ENCODE assay signal across 21 mouse cellular contexts in genomic region chr19:32781305-32782071, GRCm38 (mm10). TPM values are rescaled to one million over a fixed set of nuclear protein-coding genes. Genes with fewer than 3 reads are reported as not detected.
DNase-seq lines count a peak whose midpoint lies in the region; ATAC-seq and TF ChIP-seq lines count a peak whose summit lies in the region.
"Had no signal": no experiment of that assay in that cellular context is flagged by ENCODE, and none has a peak within 500 bp of the region (broad histone marks: within the 10 kb centered on the region; RNA-seq: fewer than 3 reads in every experiment).

No protein-coding gene starts in this region.

- peak; percentile 17 for DNase-seq in lung, embryonic 14.5 days
- DNase-seq in lung, postnatal 14 days = no peak
- peak; percentile 67 for DNase-seq in NIH3T3 (ENCODE audit: low read depth)
- DNase-seq in embryonic facial prominence, embryonic 14.5 days (ENCODE audit: low spot score) = peak; percentile 54
- no peak for DNase-seq in heart, postnatal 10 days
- DNase-seq in forebrain, embryonic 14.5 days (ENCODE audit: low spot score) = no peak
- DNase-seq: adrenal gland, postnatal 10 days; cerebellum, adult 18-20 months; cerebellum, adult 9-11 months; cerebellum, postnatal 36 days; forebrain, postnatal 0 days; gastrocnemius, adult 2 months; gastrocnemius, postnatal 25 days; heart, postnatal 36 days had no signal

- no peak overlapping the region for H3K9ac ChIP-seq in lung, embryonic 14.5 days
- no peak overlapping the region for H3K9ac ChIP-seq in embryonic facial prominence, embryonic 14.5 days (ENCODE audit: low read depth, low read length)
- no peak overlapping the region for H3K9ac ChIP-seq in forebrain, embryonic 14.5 days (ENCODE audit: low read length)
- H3K9ac ChIP-seq: embryonic facial prominence, embryonic 12.5 days; forebrain, embryonic 12.5 days; forebrain, postnatal 0 days; heart, embryonic 12.5 days; hindbrain, embryonic 12.5 days had no signal

- H3K4me2 ChIP-seq in lung, embryonic 14.5 days = no peak overlapping the region
- no peak overlapping the region for H3K4me2 ChIP-seq in embryonic facial prominence, embryonic 14.5 days (ENCODE audit: low read depth, low read length)
- no peak overlapping the region for H3K4me2 ChIP-seq in forebrain, embryonic 14.5 days (ENCODE audit: low read length)
- H3K4me2 ChIP-seq: embryonic facial prominence, embryonic 12.5 days; forebrain, embryonic 12.5 days; heart, embryonic 12.5 days; hindbrain, embryonic 12.5 days had no signal

- no peak for ATAC-seq in lung, embryonic 14.5 days (ENCODE audit: insufficient read depth)
- ATAC-seq in embryonic facial prominence, embryonic 14.5 days (ENCODE audit: low read depth) = no peak
- no peak for ATAC-seq in forebrain, embryonic 14.5 days
- ATAC-seq: forebrain, postnatal 0 days; hindbrain, embryonic 16.5 days; inflammation-experienced regulatory T-cells, adult 6 months had no signal

- H3K9me3 ChIP-seq in lung, embryonic 14.5 days (ENCODE audit: low read depth, low read length) = no peaks in the 10 kb centered on the region
- H3K9me3 ChIP-seq in embryonic facial prominence, embryonic 14.5 days (ENCODE audit: control insufficient read depth, low read length) = no peaks in the 10 kb centered on the region
- H3K9me3 ChIP-seq in forebrain, embryonic 14.5 days (replicated peaks; ENCODE audit: control insufficient read depth, low read length) = no peaks in the 10 kb centered on the region
- H3K9me3 ChIP-seq: embryonic facial prominence, embryonic 12.5 days; forebrain, embryonic 12.5 days; heart, embryonic 12.5 days; hindbrain, embryonic 12.5 days had no signal

- H3K4me1 ChIP-seq in lung, embryonic 14.5 days (ENCODE audit: insufficient read depth) = no peaks in the 10 kb centered on the region
- no peaks in the 10 kb centered on the region for H3K4me1 ChIP-seq in embryonic facial prominence, embryonic 14.5 days (ENCODE audit: control insufficient read depth, insufficient read depth, low read length)
- H3K4me1 ChIP-seq in forebrain, embryonic 14.5 days (ENCODE audit: control insufficient read depth, insufficient read depth, low read length) = peaks cover 2% of the 10 kb centered on the region; the same call in 1 of the 2 replicates
- H3K4me1 ChIP-seq: hindbrain, embryonic 12.5 days had no signal

- no peaks in the 10 kb centered on the region for H3K27me3 ChIP-seq in lung, embryonic 14.5 days (ENCODE audit: insufficient read depth, low read length)
- H3K27me3 ChIP-seq in embryonic facial prominence, embryonic 14.5 days (replicated peaks; ENCODE audit: control insufficient read depth, insufficient read depth, low read length) = no peaks in the 10 kb centered on the region
- no peaks in the 10 kb centered on the region for H3K27me3 ChIP-seq in forebrain, embryonic 14.5 days (replicated peaks; ENCODE audit: control insufficient read depth, insufficient read depth, low read length)
- H3K27me3 ChIP-seq: CH12.LX; embryonic facial prominence, embryonic 12.5 days; forebrain, embryonic 12.5 days; heart, embryonic 12.5 days; hindbrain, embryonic 12.5 days had no signal

- 79% methylated on average over 5 of the region's 5 CpGs for WGBS in lung, embryonic 14.5 days
- 55% methylated on average over 5 of the region's 5 CpGs for WGBS in embryonic facial prominence, embryonic 14.5 days
- WGBS in forebrain, embryonic 14.5 days = 95% methylated on average over 5 of the region's 5 CpGs

- H3K4me3 ChIP-seq in lung, embryonic 14.5 days (ENCODE audit: low read depth, low read length) = no peak overlapping the region
- H3K4me3 ChIP-seq in embryonic facial prominence, embryonic 14.5 days (ENCODE audit: low read depth, low read length) = no peak overlapping the region
- H3K4me3 ChIP-seq in forebrain, embryonic 14.5 days (ENCODE audit: low read depth, low read length) = no peak overlapping the region
- H3K4me3 ChIP-seq: embryonic facial prominence, embryonic 12.5 days; forebrain, embryonic 12.5 days; gastrocnemius, adult 2 months; heart, embryonic 12.5 days; hindbrain, embryonic 12.5 days had no signal

- intact Hi-C loops in heart, postnatal 10 days (cut with DNase I) = no loop called here

- H3K36me3 ChIP-seq in lung, embryonic 14.5 days (ENCODE audit: insufficient read depth) = no peaks in the 10 kb centered on the region
- peaks cover 6% of the 10 kb centered on the region for H3K36me3 ChIP-seq in embryonic facial prominence, embryonic 14.5 days (ENCODE audit: control insufficient read depth, insufficient read depth, low read length)
- H3K36me3 ChIP-seq in forebrain, embryonic 14.5 days (ENCODE audit: control insufficient read depth, insufficient read depth, low read length) = no peaks in the 10 kb centered on the region
- H3K36me3 ChIP-seq: embryonic facial prominence, embryonic 12.5 days; hindbrain, embryonic 12.5 days had no signal

- H3K27ac ChIP-seq in lung, embryonic 14.5 days (ENCODE audit: low read depth) = no peak overlapping the region
- no peak overlapping the region for H3K27ac ChIP-seq in embryonic facial prominence, embryonic 14.5 days (replicated peaks; ENCODE audit: low read depth, low read length)
- no peak overlapping the region for H3K27ac ChIP-seq in forebrain, embryonic 14.5 days (ENCODE audit: low read depth, low read length)
- H3K27ac ChIP-seq: embryonic facial prominence, embryonic 12.5 days; forebrain, embryonic 12.5 days; gastrocnemius, adult 2 months; hindbrain, embryonic 12.5 days had no signal

- no peak for TF ChIP-seq CTCF in lung, embryonic 14.5 days (IDR thresholded peaks at IDR 0.05; ENCODE audit: low read depth)

RNA-seq across cellular contexts. Expression of gene Pten, which starts 24.2 kb away (rescaled TPM):
- polyA plus RNA-seq in lung, embryonic 14.5 days (2014; fragmentation: Nextera tagmentation; extraction: Ambion mirVana) = 14.9 and 15.4 TPM in 2 replicates
- 12.6 and 15.5 TPM in 2 replicates for polyA plus RNA-seq in embryonic facial prominence, embryonic 14.5 days (2014; fragmentation: Nextera tagmentation; extraction: Ambion mirVana)
- 10 to 100 TPM; 52.7 to 60.3 TPM for total RNA-seq in heart, postnatal 10 days (2021)
- 15.6 and 18.3 TPM in 2 replicates for polyA plus RNA-seq in forebrain, embryonic 14.5 days (2014; fragmentation: Nextera tagmentation; extraction: Ambion mirVana)

RNA-seq across cellular contexts. Expression of gene Atad1, which starts 41.9 kb away (rescaled TPM):
- polyA plus RNA-seq in lung, embryonic 14.5 days (2014; fragmentation: Nextera tagmentation; extraction: Ambion mirVana) = 66.9 and 67.6 TPM in 2 replicates
- 64.1 and 66.5 TPM in 2 replicates for polyA plus RNA-seq in embryonic facial prominence, embryonic 14.5 days (2014; fragmentation: Nextera tagmentation; extraction: Ambion mirVana)
- total RNA-seq in heart, postnatal 10 days (2021) = 10 to 100 TPM; 81.6 to 82.3 TPM
- 139 and 143 TPM in 2 replicates for polyA plus RNA-seq in forebrain, embryonic 14.5 days (2014; fragmentation: Nextera tagmentation; extraction: Ambion mirVana)

Comparison
In these comparisons a context has a peak if more than half of its experiments do, and no peak if none do; other contexts are left out.
1. DNase-seq: peak in lung, embryonic 14.5 days (single experiment), NIH3T3 (single experiment) and embryonic facial prominence, embryonic 14.5 days (single experiment); none in lung, postnatal 14 days (single experiment), heart, postnatal 10 days (0 of 2) and forebrain, embryonic 14.5 days (single experiment).